Mouse (Mus musculus) ES-E14 (cell line): Measurements from ENCODE around the gene Krtap3-1. TPM values are rescaled to one million over a fixed set of nuclear protein-coding genes. Genes with fewer than 3 reads are reported as not detected.

Experiments used
- DNase-seq: peaks from one replicate; pipeline ENCODE4 v3.0.0-alpha.2; 2013; ENCODE audit warnings: low read depth, low spot score
- H3K27ac ChIP-seq: 2 replicates; pipeline ENCODE4 v1.5.1; 2012; ENCODE audit warnings: low read depth, mild to moderate bottlenecking, low read length, moderate library complexity, mixed read lengths; ENCODE audit not compliant: poor library complexity, insufficient read depth, severe bottlenecking
- H3K36me3 ChIP-seq: 2 replicates; pipeline ENCODE4 v1.6.1; 2012; ENCODE audit warnings: mild to moderate bottlenecking, low read length, moderate library complexity, mixed read lengths; ENCODE audit not compliant: control insufficient read depth, poor library complexity, insufficient read depth, severe bottlenecking
- H3K4me1 ChIP-seq, 2 experiments: fragments of 150-350 bp in 1 of 2; sonication (generic) in 1 of 2; 2 replicates each; pipeline ENCODE4 v1.6.1; 2012; ENCODE audit warnings: low read length in 2 of 2, mild to moderate bottlenecking in 1 of 2, mixed read lengths in 1 of 2; ENCODE audit not compliant: control insufficient read depth in 2 of 2, insufficient read depth in 2 of 2, poor library complexity in 1 of 2
- H3K4me3 ChIP-seq, 2 experiments: fragments of 150-350 bp in 1 of 2; sonication (generic) in 1 of 2; 2 replicates each; pipeline ENCODE4 v1.5.1; 2012; ENCODE audit warnings: low read length in 2 of 2, low read depth in 1 of 2, mild to moderate bottlenecking in 1 of 2, mixed read lengths in 1 of 2; ENCODE audit not compliant: insufficient read depth in 1 of 2, poor library complexity in 1 of 2, severe bottlenecking in 1 of 2
- H3K9ac ChIP-seq: 2 replicates; pipeline ENCODE4 v1.6.1; 2012; ENCODE audit warnings: low read depth, mild to moderate bottlenecking, low read length, mixed read lengths; ENCODE audit not compliant: poor library complexity, insufficient read depth, severe bottlenecking
- H3K9me3 ChIP-seq: fragments of 150-350 bp; sonication (generic); 2 replicates; pipeline ENCODE4 v1.6.1; 2012; ENCODE audit warnings: low read depth, mild to moderate bottlenecking, low read length; ENCODE audit not compliant: control insufficient read depth, insufficient read depth
- CHD2 ChIP-seq: IDR thresholded peaks from 2 replicates; pipeline ENCODE4 v1.6.1; 2014; ENCODE audit warnings: mild to moderate bottlenecking, low read depth, low read length, inconsistent platforms
- HCFC1 ChIP-seq: IDR thresholded peaks from 2 replicates; pipeline ENCODE4 v1.6.1; 2012; ENCODE audit warnings: low read length, inconsistent platforms, borderline replicate concordance; ENCODE audit not compliant: insufficient read depth
- MAFK ChIP-seq: IDR thresholded peaks from 2 replicates; pipeline ENCODE4 v1.6.1; 2014; ENCODE audit warnings: mild to moderate bottlenecking, low read depth, low read length, inconsistent platforms; ENCODE audit not compliant: insufficient read depth
- ZC3H11A ChIP-seq: IDR thresholded peaks from 2 replicates; pipeline ENCODE4 v1.6.1; 2012; ENCODE audit warnings: low read depth, mild to moderate bottlenecking, inconsistent platforms, low read length, borderline replicate concordance
- ZNF384 ChIP-seq: IDR thresholded peaks from 2 replicates; pipeline ENCODE4 v1.6.1; 2012; ENCODE audit warnings: low read depth, low read length, inconsistent platforms
- in situ Hi-C, 2 experiments: fragments of 600-800 bp; cut with MboI; formaldehyde crosslinking; loops; one replicate each; pipeline ENCODE4 v1.15.1; 2025; ENCODE audit warnings: low sequenced_read_pairs in 2 of 2, inconsistent platforms in 1 of 2; ENCODE audit not compliant: unreplicated experiment in 2 of 2
- total RNA-seq: library from RNA; depleted of rRNA; stranded (reverse); fragments of 300-350 nt; gene quantifications from 2 replicates; pipeline ENCODE4 v1.2.3, GENCODE M21; 2012

The Krtap3-1 gene
- total RNA-seq, 1 experiment: not detected

DNA sequence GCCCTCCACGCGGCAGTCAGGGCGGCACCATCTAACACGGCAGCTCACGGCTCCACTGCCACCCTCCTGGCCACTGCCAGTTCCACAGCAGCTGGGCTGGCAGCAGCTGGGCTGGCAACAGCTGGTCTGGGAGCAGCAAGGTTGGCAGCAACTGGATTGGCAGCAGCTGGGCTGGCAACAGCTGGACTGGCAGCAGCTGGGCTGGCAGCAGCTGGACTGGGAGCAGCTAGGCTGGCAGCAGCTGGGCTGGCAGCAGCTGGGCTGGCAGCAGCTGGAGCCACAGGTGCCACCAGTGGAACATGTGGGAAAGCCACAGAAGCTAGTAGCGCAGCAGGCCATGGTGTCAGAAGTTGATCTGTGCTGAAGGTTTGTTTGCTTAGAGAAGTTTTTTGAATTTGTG is 24.6 kb upstream of the Krtap3-1 start, which contains the start of gene Krtap1-3:
Gene Krtap1-3, minus strand, starts transcription at position 359 of the 400 bp plus-strand sequence.
- no peak within 1 kb of the TSS for H3K4me3 ChIP-seq
- no peak for DNase-seq
- H3K9ac ChIP-seq: no peak within 1 kb of the TSS
- H3K27ac ChIP-seq: no peak within 1 kb of the TSS
- in situ Hi-C loops: no loop called here
- H3K9me3 ChIP-seq: no peaks in the 10 kb centered on the region
- TF ChIP-seq CHD2: no peak
- TF ChIP-seq HCFC1: no peak
- TF ChIP-seq ZC3H11A: no peak
- no peak for TF ChIP-seq ZNF384
- no peak for TF ChIP-seq MAFK
- no peaks in the 10 kb centered on the region for H3K4me1 ChIP-seq
- H3K36me3 ChIP-seq: no peaks in the 10 kb centered on the region

DNA sequence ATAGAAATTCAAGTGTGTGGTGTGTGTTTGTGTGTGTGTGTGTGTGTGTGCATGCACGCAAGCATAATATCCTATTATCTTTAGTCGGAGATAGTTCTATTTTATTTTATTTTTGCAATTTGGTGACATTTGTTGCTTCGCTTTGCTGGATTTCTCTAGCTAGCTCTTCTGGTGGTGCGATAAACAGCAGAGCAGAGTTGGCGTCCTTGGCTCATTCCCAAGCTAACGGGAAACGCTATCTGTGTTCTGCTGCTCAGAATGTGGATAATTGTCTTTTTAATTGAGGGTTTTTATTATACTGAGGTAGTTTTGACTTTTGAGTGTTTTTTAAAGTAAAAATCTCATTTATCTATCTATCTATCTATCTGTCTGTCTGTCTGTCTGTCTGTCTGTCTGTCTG is 18.7 kb upstream of the Krtap3-1 start:
- H3K9me3 ChIP-seq: no peaks in the 10 kb centered on the region
- no peaks in the 10 kb centered on the region for H3K36me3 ChIP-seq
- H3K9ac ChIP-seq: no peak overlapping the region
- no peaks in the 10 kb centered on the region for H3K4me1 ChIP-seq
- in situ Hi-C loops: no loop called here
- H3K4me3 ChIP-seq: no peak overlapping the region
- DNase-seq: no peak
- no peak for TF ChIP-seq CHD2
- TF ChIP-seq ZNF384: no peak
- TF ChIP-seq MAFK: no peak
- no peak for TF ChIP-seq ZC3H11A
- no peak for TF ChIP-seq HCFC1
- no peak overlapping the region for H3K27ac ChIP-seq

DNA sequence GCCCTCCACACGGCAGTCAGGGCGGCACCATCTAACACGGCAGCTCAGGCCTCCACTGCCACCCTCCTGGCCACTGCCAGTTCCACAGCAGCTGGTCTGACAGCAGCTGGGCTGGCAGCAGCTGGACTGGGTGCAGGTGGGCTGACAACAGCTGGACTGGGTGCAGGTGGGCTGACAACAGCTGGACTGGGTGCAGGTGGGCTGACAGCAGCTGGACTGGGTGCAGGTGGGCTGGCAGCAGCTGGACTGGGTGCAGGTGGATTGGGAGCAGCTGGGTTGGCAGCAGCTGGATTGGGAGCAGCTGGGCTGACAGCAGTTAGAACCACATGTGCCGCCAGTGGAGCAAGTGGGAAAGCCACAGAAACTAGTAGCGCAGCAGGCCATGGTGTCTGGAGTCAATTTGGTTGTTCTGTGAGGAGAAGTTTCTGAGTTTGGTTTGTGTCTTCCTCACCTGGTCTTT is 16.8 kb upstream of the Krtap3-1 start, which contains the start of gene Krtap1-4:
Gene Krtap1-4, minus strand, starts transcription at position 410 of the 460 bp plus-strand sequence.
- in situ Hi-C loops: no loop called here
- DNase-seq: no peak

DNA sequence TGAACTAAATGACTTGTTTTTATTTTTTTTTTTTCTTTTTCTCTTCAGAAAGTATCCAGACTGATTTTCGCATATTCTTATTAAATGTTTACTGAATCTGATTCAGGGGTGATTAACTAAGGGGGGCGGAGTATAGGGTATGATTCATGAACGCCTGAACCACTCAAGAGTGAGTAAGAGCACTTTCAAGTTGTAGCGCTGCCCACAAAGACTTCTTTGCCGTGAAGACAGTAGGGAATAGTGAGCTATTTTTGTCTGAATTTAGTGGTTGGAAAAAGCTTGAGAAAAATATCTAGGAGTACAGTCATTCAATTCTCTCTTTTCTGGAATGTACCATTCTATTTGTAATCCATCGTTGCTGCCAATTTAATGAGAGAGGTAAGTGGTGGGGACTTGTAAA is 15.1 kb upstream of the Krtap3-1 start:
- Histone ChIP-seq H3K4me1 (no peaks in the 10 kb centered on the region), H3K4me3 (no peak overlapping the region), H3K27ac (no peak overlapping the region), H3K9me3 (no peaks in the 10 kb centered on the region), H3K9ac (no peak overlapping the region), H3K36me3 (no peaks in the 10 kb centered on the region)
- DNase-seq: no peak
- in situ Hi-C loops: no loop called here
- TF ChIP-seq HCFC1 (no peak), ZC3H11A (no peak), MAFK (no peak), ZNF384 (no peak), CHD2 (no peak)

More for the DNA sequence above, 16.8 kb upstream of the Krtap3-1 start, which contains the start of gene Krtap1-4:
- no peak within 1 kb of the TSS for H3K9ac ChIP-seq
- no peaks in the 10 kb centered on the region for H3K9me3 ChIP-seq
- no peak for TF ChIP-seq ZC3H11A
- TF ChIP-seq ZNF384: no peak
- no peak for TF ChIP-seq CHD2
- no peak for TF ChIP-seq MAFK
- no peak for TF ChIP-seq HCFC1
- no peaks in the 10 kb centered on the region for H3K36me3 ChIP-seq
- no peak within 1 kb of the TSS for H3K4me3 ChIP-seq
- H3K27ac ChIP-seq: no peak within 1 kb of the TSS
- H3K4me1 ChIP-seq: no peaks in the 10 kb centered on the region

DNA sequence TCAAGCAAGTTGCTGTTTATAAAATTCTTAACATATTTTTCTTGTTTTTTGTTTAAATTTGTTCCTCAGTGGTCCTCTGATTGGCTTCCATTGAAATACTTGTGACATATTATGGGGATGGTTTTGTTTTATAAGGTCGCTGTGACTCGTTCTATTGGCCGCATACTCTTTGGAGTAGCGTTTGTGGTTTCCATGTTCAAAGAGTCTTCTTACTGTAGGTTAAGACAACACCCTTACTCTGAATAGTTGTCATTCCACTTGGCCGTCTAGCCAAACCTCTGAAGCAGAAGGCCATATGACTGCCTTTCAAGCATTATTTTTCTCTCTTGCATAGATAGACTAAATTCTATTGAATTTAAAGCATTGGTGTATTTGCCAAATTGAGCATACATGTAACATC is 14.6 kb upstream of the Krtap3-1 start:
- no peak for DNase-seq
- TF ChIP-seq HCFC1 (no peak), ZNF384 (no peak), CHD2 (no peak), MAFK (no peak), ZC3H11A (no peak)
- Histone ChIP-seq H3K4me3 (no peak overlapping the region), H3K9ac (no peak overlapping the region), H3K4me1 (no peaks in the 10 kb centered on the region), H3K9me3 (no peaks in the 10 kb centered on the region), H3K27ac (no peak overlapping the region), H3K36me3 (no peaks in the 10 kb centered on the region)
- in situ Hi-C loops: no loop called here
